Mouse (Mus musculus) hindbrain, embryonic 13.5 days (tissue): ENCODE measurements around the gene Cd274. TPM values are rescaled to one million over a fixed set of nuclear protein-coding genes. Genes with fewer than 3 reads are reported as not detected.

Source experiments
- ATAC-seq: fragments of 200-750 bp; cut with Nextera tagmentation; 2 replicates; pipeline ENCODE4 v1.8.0; 2017; ENCODE audit warnings: moderate TSS enrichment; ENCODE audit not compliant: low FRiP score
- H3K27ac ChIP-seq: fragments of 300-500 bp; sonication (generic); 2 replicates; pipeline ENCODE4 v1.5.1; 2015; ENCODE audit warnings: inconsistent platforms, mild to moderate bottlenecking, moderate library complexity
- H3K27me3 ChIP-seq: fragments of 300-500 bp; sonication (generic); 2 replicates; pipeline ENCODE4 v1.6.1; 2015; ENCODE audit warnings: mild to moderate bottlenecking, inconsistent platforms
- H3K36me3 ChIP-seq: fragments of 300-500 bp; sonication (generic); 2 replicates; pipeline ENCODE4 v1.6.1; 2015; ENCODE audit warnings: mild to moderate bottlenecking, inconsistent platforms
- H3K4me1 ChIP-seq: fragments of 300-500 bp; sonication (generic); replicated peaks from 2 replicates; pipeline ENCODE4 v1.6.1; 2015; ENCODE audit warnings: inconsistent platforms
- H3K4me2 ChIP-seq: fragments of 300-500 bp; sonication (generic); 2 replicates; pipeline ENCODE4 v1.6.1; 2015; ENCODE audit warnings: inconsistent platforms, mild to moderate bottlenecking, moderate library complexity
- H3K4me3 ChIP-seq: fragments of 300-500 bp; sonication (generic); 2 replicates; pipeline ENCODE4 v1.5.1; 2015; ENCODE audit warnings: mild to moderate bottlenecking, inconsistent platforms
- H3K9ac ChIP-seq: fragments of 300-500 bp; sonication (generic); 2 replicates; pipeline ENCODE4 v1.6.1; 2015; ENCODE audit warnings: mild to moderate bottlenecking, inconsistent platforms
- H3K9me3 ChIP-seq: fragments of 300-500 bp; sonication (generic); 2 replicates; pipeline ENCODE4 v1.6.1; 2016; ENCODE audit warnings: inconsistent platforms
- WGBS: fragments of 180-500 bp; shearing (Covaris S2); methylation state at CpG from one replicate; pipeline ENCODE4 v1.1.7; 2015; 5-methylcytosine and 5-hydroxymethylcytosine counted together
- polyA plus RNA-seq: library from polyadenylated mRNA; unstranded; fragments of >200 nt; fragmentation: Nextera tagmentation; extraction: Ambion mirVana; gene quantifications from 2 replicates; pipeline ENCODE4 v1.2.1, GENCODE M21; 2015

Gene Cd274
- polyA plus RNA-seq, 1 experiment from 2014 or later, result 0.38 TPM

DNA sequence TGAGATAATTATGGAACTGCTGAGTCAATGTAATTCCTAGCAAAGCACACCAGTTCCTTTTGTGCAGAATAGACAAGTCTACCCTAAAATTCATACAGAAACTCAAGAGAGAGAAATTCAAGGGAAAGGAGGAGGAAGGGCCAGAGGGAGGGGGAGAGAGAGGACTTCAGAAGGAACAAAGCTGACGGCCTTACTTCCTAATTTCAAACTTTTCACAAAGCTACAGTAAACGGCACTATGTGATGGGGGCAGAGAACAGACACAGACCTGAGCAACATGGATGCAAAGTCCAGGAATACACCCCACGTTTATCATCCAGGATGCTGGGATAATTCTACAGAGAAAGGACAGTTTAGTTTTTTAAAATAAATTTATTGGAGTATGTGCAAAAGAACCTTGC, 52.3 kb downstream of the Cd274 start:
- Histone ChIP-seq H3K9ac (no peak overlapping the region), H3K27ac (no peak overlapping the region), H3K36me3 (no peaks in the 10 kb centered on the region), H3K9me3 (no peaks in the 10 kb centered on the region), H3K4me2 (no peak overlapping the region), H3K27me3 (no peaks in the 10 kb centered on the region), H3K4me1 (no peaks in the 10 kb centered on the region), H3K4me3 (no peak overlapping the region)
- ATAC-seq, result no peak
- WGBS, result 78% methylated on average over 3 of the region's 3 CpGs

DNA sequence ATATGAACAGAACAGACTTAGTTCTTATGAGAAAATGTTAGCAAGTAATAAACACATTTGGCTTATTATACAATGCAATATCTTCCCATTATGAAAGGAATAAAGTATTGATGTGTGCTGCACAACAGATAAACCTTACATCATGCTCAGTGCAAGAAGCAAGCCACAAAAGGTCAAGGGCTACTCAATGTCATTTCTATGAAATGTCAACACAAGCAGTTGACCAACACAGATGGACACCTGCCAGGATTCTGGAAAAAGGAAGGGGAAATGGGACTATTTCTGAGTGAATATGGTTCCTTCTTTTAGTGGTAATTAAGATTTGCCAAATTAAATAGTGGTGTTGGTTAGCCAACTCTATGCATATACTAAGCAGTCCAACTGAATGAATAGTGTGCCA, 52.7 kb downstream of the Cd274 start:
- no peak for ATAC-seq
- H3K27me3 ChIP-seq, result no peaks in the 10 kb centered on the region
- no peak overlapping the region for H3K4me2 ChIP-seq
- H3K9me3 ChIP-seq, result no peaks in the 10 kb centered on the region
- H3K4me1 ChIP-seq, result no peaks in the 10 kb centered on the region
- H3K9ac ChIP-seq, result no peak overlapping the region
- H3K27ac ChIP-seq, result no peak overlapping the region
- no peaks in the 10 kb centered on the region for H3K36me3 ChIP-seq
- no peak overlapping the region for H3K4me3 ChIP-seq

DNA sequence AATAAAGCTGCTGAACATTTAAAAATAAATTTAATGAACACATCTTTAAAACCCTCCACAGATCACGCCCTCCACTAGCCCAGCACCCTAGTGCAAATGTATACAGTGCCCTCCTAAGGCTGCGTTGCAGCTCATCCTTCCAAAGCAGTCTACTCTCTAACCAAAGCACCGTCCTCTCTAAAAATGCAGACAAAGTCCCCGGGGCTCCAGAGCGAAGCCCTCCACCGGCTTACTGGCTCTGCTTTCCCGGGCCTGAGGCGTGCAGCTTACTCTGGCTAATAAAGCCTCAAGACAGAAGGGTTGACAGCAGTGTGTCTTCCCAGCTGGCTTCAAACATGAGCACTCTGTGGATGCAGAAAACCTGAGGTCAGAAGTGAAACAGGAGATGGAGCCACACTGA, 53.1 kb downstream of the Cd274 start:
- H3K27me3 ChIP-seq, result no peaks in the 10 kb centered on the region
- H3K4me3 ChIP-seq, result no peak overlapping the region
- H3K4me2 ChIP-seq, result no peak overlapping the region
- no peaks in the 10 kb centered on the region for H3K36me3 ChIP-seq
- no peak for ATAC-seq
- no peaks in the 10 kb centered on the region for H3K9me3 ChIP-seq
- H3K9ac ChIP-seq, result no peak overlapping the region
- no peaks in the 10 kb centered on the region for H3K4me1 ChIP-seq
- no peak overlapping the region for H3K27ac ChIP-seq
- WGBS, result 71% methylated on average over 8 of the region's 8 CpGs

DNA sequence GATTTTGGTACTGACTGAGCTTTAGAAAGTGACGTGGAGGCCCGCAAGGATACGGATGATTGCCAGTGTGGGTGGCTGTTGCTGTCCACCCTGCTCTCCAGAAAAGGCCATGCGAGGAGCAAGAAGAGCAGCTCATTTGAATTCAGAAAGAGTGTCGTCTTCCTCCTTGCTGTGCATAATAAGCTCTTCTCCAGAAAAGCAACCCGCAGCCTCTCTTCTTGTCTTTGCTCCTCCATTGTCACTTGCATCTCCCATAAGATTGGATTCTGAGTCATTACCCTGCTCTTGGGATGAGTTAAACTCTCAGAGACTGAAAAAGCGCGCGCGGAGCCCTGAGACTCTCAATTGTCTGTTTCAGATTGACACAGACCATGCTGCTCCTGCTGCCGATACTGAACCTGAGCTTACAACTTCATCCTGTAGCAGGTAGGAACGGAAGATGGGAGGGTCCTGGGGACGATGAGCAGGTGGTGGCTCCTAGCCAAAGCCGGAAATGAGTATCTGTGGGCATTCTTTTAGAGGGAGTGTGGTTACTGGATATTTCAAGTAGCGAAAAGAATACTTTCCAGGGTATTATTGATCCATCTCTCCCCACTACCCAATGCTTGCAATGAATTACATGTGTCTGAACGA, 54.9 kb downstream of the Cd274 start:
- Histone ChIP-seq H3K4me1 (no peaks in the 10 kb centered on the region), H3K9me3 (no peaks in the 10 kb centered on the region), H3K27me3 (no peaks in the 10 kb centered on the region), H3K9ac (no peak overlapping the region), H3K4me2 (no peak overlapping the region), H3K27ac (no peak overlapping the region), H3K4me3 (no peak overlapping the region), H3K36me3 (no peaks in the 10 kb centered on the region)
- ATAC-seq, result no peak
- WGBS, result 79% methylated on average over 16 of the region's 16 CpGs

DNA sequence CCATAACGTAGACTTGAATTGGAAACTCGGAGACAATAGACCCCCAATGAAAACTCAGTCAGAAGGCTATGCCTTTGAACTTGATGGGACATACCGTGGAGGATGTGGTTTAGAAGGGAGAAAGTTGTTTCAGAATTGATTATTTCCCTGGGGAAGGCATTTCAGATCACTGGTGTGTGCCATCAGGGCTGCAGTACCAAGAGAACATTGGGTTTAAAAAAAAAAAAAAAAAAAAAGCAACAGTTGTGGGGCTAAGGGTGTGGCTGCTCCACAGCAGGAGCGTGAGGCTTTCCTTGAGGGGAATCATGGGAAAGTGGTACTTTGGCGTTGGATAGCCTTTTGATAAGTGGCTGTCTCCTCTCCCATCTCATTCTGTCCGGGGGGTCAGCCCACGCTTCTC, 55.5 kb downstream of the Cd274 start:
- no peak overlapping the region for H3K27ac ChIP-seq
- ATAC-seq, result no peak
- WGBS, result 85% methylated on average over 7 of the region's 7 CpGs

DNA sequence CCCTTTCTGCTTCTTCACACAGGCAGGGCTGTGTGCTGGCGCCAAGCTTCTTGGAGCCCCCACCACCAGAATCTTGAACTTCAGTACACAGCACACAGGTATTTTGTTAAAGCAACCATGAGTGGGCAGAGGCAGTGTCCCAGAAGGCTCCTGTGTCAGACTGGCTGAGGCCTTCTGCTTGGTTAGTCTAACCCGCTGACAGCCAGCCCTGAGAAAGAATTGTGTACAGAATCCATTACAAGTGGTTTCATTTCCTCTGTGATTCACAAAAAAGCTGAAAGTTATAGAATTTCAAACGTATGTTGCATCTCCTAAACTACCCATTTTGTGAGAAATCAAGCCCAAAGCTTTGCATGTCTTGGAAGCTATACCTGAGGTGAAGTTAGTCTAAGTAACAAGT, 63.3 kb downstream of the Cd274 start:
- Histone ChIP-seq H3K27ac (no peak overlapping the region), H3K27me3 (no peaks in the 10 kb centered on the region), H3K4me2 (no peak overlapping the region), H3K9me3 (0 out of 2 replicates have a peak, but pooled peaks cover 4% of the 10 kb centered on the region), H3K9ac (no peak overlapping the region), H3K36me3 (no peaks in the 10 kb centered on the region), H3K4me3 (no peak overlapping the region), H3K4me1 (no peaks in the 10 kb centered on the region)
- WGBS, result 87% methylated on average over 3 of the region's 3 CpGs
- no peak for ATAC-seq

More for the DNA sequence above, 55.5 kb downstream of the Cd274 start:
- no peaks in the 10 kb centered on the region for H3K9me3 ChIP-seq
- H3K4me3 ChIP-seq, result no peak overlapping the region
- no peaks in the 10 kb centered on the region for H3K36me3 ChIP-seq
- H3K9ac ChIP-seq, result no peak overlapping the region
- H3K4me1 ChIP-seq, result no peaks in the 10 kb centered on the region
- no peak overlapping the region for H3K4me2 ChIP-seq
- no peaks in the 10 kb centered on the region for H3K27me3 ChIP-seq

DNA sequence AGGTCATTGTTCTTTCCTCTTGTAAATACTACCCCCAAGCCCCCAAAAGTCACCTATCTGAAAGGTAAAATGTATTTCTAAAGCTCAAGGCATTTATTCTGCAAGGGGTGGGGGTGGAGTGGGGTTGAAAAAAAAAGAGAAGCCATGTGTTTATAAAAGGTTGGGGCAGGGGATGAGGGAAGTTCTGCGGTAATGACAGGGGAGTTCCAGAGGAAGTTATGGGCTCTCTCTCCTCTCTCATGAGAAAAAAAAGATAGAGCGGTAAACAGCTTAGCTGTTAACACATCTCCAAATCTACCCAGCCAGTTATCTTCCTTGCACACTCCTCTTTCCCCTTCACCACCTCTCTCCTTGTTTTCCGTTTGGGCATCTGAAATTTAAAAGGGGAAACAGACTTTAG, 63.7 kb downstream of the Cd274 start:
- Histone ChIP-seq H3K9me3 (0 out of 2 replicates have a peak, but pooled peaks cover 4% of the 10 kb centered on the region), H3K36me3 (no peaks in the 10 kb centered on the region), H3K27ac (no peak overlapping the region), H3K4me1 (no peaks in the 10 kb centered on the region), H3K4me2 (no peak overlapping the region), H3K9ac (no peak overlapping the region), H3K4me3 (no peak overlapping the region), H3K27me3 (no peaks in the 10 kb centered on the region)
- ATAC-seq, result no peak
- 86% methylated on average over 3 of the region's 3 CpGs for WGBS

DNA sequence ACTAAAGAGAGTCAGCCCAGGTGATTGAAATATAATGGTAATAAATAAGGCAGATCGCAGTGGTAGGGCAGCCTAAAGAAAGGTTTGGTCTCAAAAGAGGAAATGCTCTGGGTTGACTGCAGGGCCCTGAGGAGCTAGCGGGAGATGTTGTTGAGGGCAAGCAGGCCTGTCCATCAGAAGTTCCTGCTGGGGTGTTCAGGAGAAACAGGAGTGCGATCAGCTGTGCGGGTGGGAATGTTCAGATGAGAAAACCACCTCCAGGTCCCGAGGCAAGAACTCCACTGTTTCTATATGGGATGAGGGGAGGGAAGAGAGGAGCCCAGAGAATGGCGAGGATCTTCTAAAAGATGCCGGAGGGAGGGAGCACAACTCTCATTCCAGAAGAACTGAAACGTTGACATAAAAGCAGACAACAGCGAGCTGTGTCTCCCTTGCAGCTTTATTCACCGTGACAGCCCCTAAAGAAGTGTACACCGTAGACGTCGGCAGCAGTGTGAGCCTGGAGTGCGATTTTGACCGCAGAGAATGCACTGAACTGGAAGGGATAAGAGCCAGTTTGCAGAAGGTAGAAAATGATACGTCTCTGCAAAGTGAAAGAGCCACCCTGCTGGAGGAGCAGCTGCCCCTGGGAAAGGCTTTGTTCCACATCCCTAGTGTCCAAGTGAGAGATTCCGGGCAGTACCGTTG, 69.7 kb downstream of the Cd274 start:
- Histone ChIP-seq H3K27me3 (no peaks in the 10 kb centered on the region), H3K27ac (no peak overlapping the region), H3K4me3 (no peak overlapping the region), H3K4me2 (no peak overlapping the region), H3K9ac (no peak overlapping the region), H3K9me3 (no peaks in the 10 kb centered on the region), H3K36me3 (no peaks in the 10 kb centered on the region), H3K4me1 (no peaks in the 10 kb centered on the region)
- WGBS, result 79% methylated on average over 18 of the region's 18 CpGs
- no peak for ATAC-seq

Other genes with a start within 250 kb of the Cd274 start
- gene Jak2, start 115.6 kb upstream of the Cd274 start, polyA plus RNA-seq, result 12.1 and 12.3 TPM in 2 replicates
- 2.9 and 3.8 TPM in 2 replicates for gene Insl6, start 42.1 kb upstream of the Cd274 start, polyA plus RNA-seq
- 1.7 and 2.3 TPM in 2 replicates for gene Rln1, start 32.8 kb upstream of the Cd274 start, polyA plus RNA-seq
- gene Plgrkt, start 65 bp upstream of the Cd274 start, polyA plus RNA-seq, result 87.9 and 92.1 TPM in 2 replicates
- gene Pdcd1lg2, start 43.5 kb downstream of the Cd274 start, polyA plus RNA-seq, result not detected in 2 replicates
- gene Ric1, start 154.8 kb downstream of the Cd274 start, polyA plus RNA-seq, result 14.6 and 14.9 TPM in 2 replicates